Mouse (Mus musculus) T-helper 2 cell (primary cell): ENCODE results near the gene Mogat1.
"Not testable (repeated sequence)": the region's sequence is repeated elsewhere in the genome, so short reads cannot be mapped to it uniquely, and the experiment has no call there.

Source experiments
- in situ Hi-C: fragments of 300-600 bp; cut with MboI, MseI; formaldehyde crosslinking; loops from one replicate; pipeline ENCODE4 v1.15.1; 2025; ENCODE audit warnings: high pct_unique_total_duplicates

The Mogat1 gene

GRCm38 (mm10) chr1:78510862-78511261 lies at the start of gene Mogat1:
Gene Mogat1, plus strand, starts transcription at chr1:78510991.
- in situ Hi-C loops: no loop called here

- in situ Hi-C loops: no loop called here
These were observed 38.4 kb upstream of the Mogat1 start for GRCm38 (mm10) chr1:78472441-78472840.

GRCm38 (mm10) chr1:78483430-78483829 lies 27.4 kb upstream of the Mogat1 start:
- in situ Hi-C loops: no loop called here

GRCm38 (mm10) chr1:78484361-78484760 lies 26.4 kb upstream of the Mogat1 start:
- in situ Hi-C loops: no loop called here

- in situ Hi-C loops: no loop called here
These were observed 22.4 kb upstream of the Mogat1 start for GRCm38 (mm10) chr1:78488427-78488751.

GRCm38 (mm10) chr1:78488752-78489492 lies 21.9 kb upstream of the Mogat1 start, which contains the start of gene Farsb:
Gene Farsb, minus strand, starts transcription at chr1:78488897.
- in situ Hi-C loops: no loop called here

GRCm38 (mm10) chr1:78490143-78490542 lies 20.6 kb upstream of the Mogat1 start:
- in situ Hi-C loops: no loop called here

- in situ Hi-C loops: no loop called here
These were observed 9.8 kb upstream of the Mogat1 start for GRCm38 (mm10) chr1:78501036-78501435.

- in situ Hi-C loops: not testable (repeated sequence)
These were observed 8.9 kb upstream of the Mogat1 start for GRCm38 (mm10) chr1:78501856-78502255.

- in situ Hi-C loops: no loop called here
These were observed 8.3 kb upstream of the Mogat1 start for GRCm38 (mm10) chr1:78502527-78502926.

GRCm38 (mm10) chr1:78507137-78507536 lies 3.7 kb upstream of the Mogat1 start:
- in situ Hi-C loops: no loop called here

- in situ Hi-C loops: no loop called here
These were observed 900 bp downstream of the Mogat1 start, which contains the start of gene BC035947 for GRCm38 (mm10) chr1:78511621-78512160. Gene BC035947, minus strand, starts transcription at chr1:78512158.

GRCm38 (mm10) chr1:78512756-78513155 lies 2.0 kb downstream of the Mogat1 start:
- in situ Hi-C loops: no loop called here

- in situ Hi-C loops: no loop called here
These were observed 8.1 kb downstream of the Mogat1 start for GRCm38 (mm10) chr1:78518907-78519306.

GRCm38 (mm10) chr1:78525189-78525886 lies 14.5 kb downstream of the Mogat1 start:
- in situ Hi-C loops: loop anchor here (25.0 kb wide), 1 partner anchor 1787 kb away; no protein-coding TSS in a partner anchor

GRCm38 (mm10) chr1:78528356-78528755 lies 17.6 kb downstream of the Mogat1 start:
- in situ Hi-C loops: loop anchor here (25.0 kb wide), 1 partner anchor 1784 kb away; no protein-coding TSS in a partner anchor

GRCm38 (mm10) chr1:78529011-78529410 lies 18.2 kb downstream of the Mogat1 start:
- in situ Hi-C loops: loop anchor here (25.0 kb wide), 1 partner anchor 1783 kb away; no protein-coding TSS in a partner anchor

GRCm38 (mm10) chr1:78530500-78531215 lies 19.9 kb downstream of the Mogat1 start:
- in situ Hi-C loops: loop anchor here (25.0 kb wide), 1 partner anchor 1782 kb away; no protein-coding TSS in a partner anchor

GRCm38 (mm10) chr1:78532184-78532800 lies 21.5 kb downstream of the Mogat1 start:
- in situ Hi-C loops: loop anchor here (25.0 kb wide), 1 partner anchor 1780 kb away; no protein-coding TSS in a partner anchor

GRCm38 (mm10) chr1:78534428-78535150 lies 23.8 kb downstream of the Mogat1 start:
- in situ Hi-C loops: loop anchor here (5.0 to 25.0 kb wide), 2 partner anchors 1228 to 1778 kb away; no protein-coding TSS in a partner anchor
